Mouse (Mus musculus) ES-E14 (cell line): Measurements from ENCODE around the gene Mrpl53. TPM values are rescaled to one million over a fixed set of nuclear protein-coding genes. Genes with fewer than 3 reads are reported as not detected.
A peak's percentile ranks its signal among the peaks of the same experiment; 100 is the strongest.
"Not testable (repeated sequence)": the region's sequence is repeated elsewhere in the genome, so short reads cannot be mapped to it uniquely, and the experiment has no call there.

Source experiments
- DNase-seq: peaks from one replicate; pipeline ENCODE4 v3.0.0-alpha.2; 2013; ENCODE audit warnings: low read depth, low spot score
- H3K27ac ChIP-seq: 2 replicates; pipeline ENCODE4 v1.5.1; 2012; ENCODE audit warnings: low read depth, mild to moderate bottlenecking, low read length, moderate library complexity, mixed read lengths; ENCODE audit not compliant: poor library complexity, insufficient read depth, severe bottlenecking
- H3K36me3 ChIP-seq: 2 replicates; pipeline ENCODE4 v1.6.1; 2012; ENCODE audit warnings: mild to moderate bottlenecking, low read length, moderate library complexity, mixed read lengths; ENCODE audit not compliant: control insufficient read depth, poor library complexity, insufficient read depth, severe bottlenecking
- H3K4me1 ChIP-seq, 2 experiments: fragments of 150-350 bp in 1 of 2; sonication (generic) in 1 of 2; 2 replicates each; pipeline ENCODE4 v1.6.1; 2012; ENCODE audit warnings: low read length in 2 of 2, mild to moderate bottlenecking in 1 of 2, mixed read lengths in 1 of 2; ENCODE audit not compliant: control insufficient read depth in 2 of 2, insufficient read depth in 2 of 2, poor library complexity in 1 of 2
- H3K4me3 ChIP-seq, 2 experiments: fragments of 150-350 bp in 1 of 2; sonication (generic) in 1 of 2; 2 replicates each; pipeline ENCODE4 v1.5.1; 2012; ENCODE audit warnings: low read length in 2 of 2, low read depth in 1 of 2, mild to moderate bottlenecking in 1 of 2, mixed read lengths in 1 of 2; ENCODE audit not compliant: insufficient read depth in 1 of 2, poor library complexity in 1 of 2, severe bottlenecking in 1 of 2
- H3K9ac ChIP-seq: 2 replicates; pipeline ENCODE4 v1.6.1; 2012; ENCODE audit warnings: low read depth, mild to moderate bottlenecking, low read length, mixed read lengths; ENCODE audit not compliant: poor library complexity, insufficient read depth, severe bottlenecking
- H3K9me3 ChIP-seq: fragments of 150-350 bp; sonication (generic); 2 replicates; pipeline ENCODE4 v1.6.1; 2012; ENCODE audit warnings: low read depth, mild to moderate bottlenecking, low read length; ENCODE audit not compliant: control insufficient read depth, insufficient read depth
- CHD2 ChIP-seq: IDR thresholded peaks from 2 replicates; pipeline ENCODE4 v1.6.1; 2014; ENCODE audit warnings: mild to moderate bottlenecking, low read depth, low read length, inconsistent platforms
- HCFC1 ChIP-seq: IDR thresholded peaks from 2 replicates; pipeline ENCODE4 v1.6.1; 2012; ENCODE audit warnings: low read length, inconsistent platforms, borderline replicate concordance; ENCODE audit not compliant: insufficient read depth
- MAFK ChIP-seq: IDR thresholded peaks from 2 replicates; pipeline ENCODE4 v1.6.1; 2014; ENCODE audit warnings: mild to moderate bottlenecking, low read depth, low read length, inconsistent platforms; ENCODE audit not compliant: insufficient read depth
- ZC3H11A ChIP-seq: IDR thresholded peaks from 2 replicates; pipeline ENCODE4 v1.6.1; 2012; ENCODE audit warnings: low read depth, mild to moderate bottlenecking, inconsistent platforms, low read length, borderline replicate concordance
- ZNF384 ChIP-seq: IDR thresholded peaks from 2 replicates; pipeline ENCODE4 v1.6.1; 2012; ENCODE audit warnings: low read depth, low read length, inconsistent platforms
- in situ Hi-C, 2 experiments: fragments of 600-800 bp; cut with MboI; formaldehyde crosslinking; loops; one replicate each; pipeline ENCODE4 v1.15.1; 2025; ENCODE audit warnings: low sequenced_read_pairs in 2 of 2, inconsistent platforms in 1 of 2; ENCODE audit not compliant: unreplicated experiment in 2 of 2
- total RNA-seq: library from RNA; depleted of rRNA; stranded (reverse); fragments of 300-350 nt; gene quantifications from 2 replicates; pipeline ENCODE4 v1.2.3, GENCODE M21; 2012; rRNA removed

Gene Mrpl53
- total RNA-seq, 1 experiment: 53.9 TPM

GRCm38 (mm10) chr6:83153038-83153437 is 44.2 kb downstream of the Mrpl53 start:
- in situ Hi-C loops: no loop called here
- H3K27ac ChIP-seq: no peak overlapping the region
- peaks cover 0 to 2% of the 10 kb centered on the region in 2 experiments; a peak in 2 of 4 replicates for H3K4me1 ChIP-seq
- no peak overlapping the region for H3K4me3 ChIP-seq
- no peak for DNase-seq
- no peak overlapping the region for H3K9ac ChIP-seq
- no peaks in the 10 kb centered on the region for H3K9me3 ChIP-seq
- TF ChIP-seq CHD2: no peak
- TF ChIP-seq ZC3H11A: no peak
- TF ChIP-seq ZNF384: no peak
- no peak for TF ChIP-seq MAFK
- no peak for TF ChIP-seq HCFC1
- H3K36me3 ChIP-seq: no peaks in the 10 kb centered on the region; the same call in 1 of the 2 replicates

- Histone ChIP-seq H3K4me3 (no peak overlapping the region), H3K9ac (no peak overlapping the region), H3K9me3 (no peaks in the 10 kb centered on the region), H3K36me3 (no peaks in the 10 kb centered on the region; the same call in 1 of the 2 replicates), H3K27ac (no peak overlapping the region), H3K4me1 (peaks cover 0 to 2% of the 10 kb centered on the region in 2 experiments; a peak in 2 of 4 replicates)
- DNase-seq: no peak
- TF ChIP-seq CHD2 (no peak), HCFC1 (no peak), ZC3H11A (no peak), MAFK (no peak), ZNF384 (no peak)
- in situ Hi-C loops: no loop called here
Observed at GRCm38 (mm10) chr6:83153485-83153884, 44.6 kb downstream of the Mrpl53 start.

- Histone ChIP-seq H3K9ac (peak overlapping the region; percentile 41; the same call in 1 of the 2 replicates), H3K36me3 (no peaks in the 10 kb centered on the region; the same call in 1 of the 2 replicates), H3K27ac (no peak overlapping the region), H3K4me3 (peak overlapping the region; percentile 42 to 54; a peak in 3 of 4 replicates), H3K9me3 (no peaks in the 10 kb centered on the region), H3K4me1 (peaks cover 0 to 2% of the 10 kb centered on the region in 2 experiments; a peak in 2 of 4 replicates)
- in situ Hi-C loops: no loop called here
- DNase-seq: no peak
- no peak for TF ChIP-seq ZNF384
- no peak for TF ChIP-seq HCFC1
- TF ChIP-seq CHD2: no peak
- TF ChIP-seq MAFK: no peak
- TF ChIP-seq ZC3H11A: no peak
Observed at GRCm38 (mm10) chr6:83155552-83156238, 46.9 kb downstream of the Mrpl53 start.

- no peak for TF ChIP-seq MAFK
- TF ChIP-seq ZC3H11A: no peak
- no peak for TF ChIP-seq ZNF384
- TF ChIP-seq CHD2: no peak
- no peak for TF ChIP-seq HCFC1
- Histone ChIP-seq H3K36me3 (no peaks in the 10 kb centered on the region; the same call in 1 of the 2 replicates), H3K9ac (peak within 1 kb of the TSS; percentile 41; the same call in 1 of the 2 replicates), H3K9me3 (no peaks in the 10 kb centered on the region), H3K4me1 (peaks cover 0 to 2% of the 10 kb centered on the region in 2 experiments; a peak in 2 of 4 replicates), H3K4me3 (peak within 1 kb of the TSS; percentile 42 to 54; a peak in 3 of 4 replicates), H3K27ac (no peak within 1 kb of the TSS)
- in situ Hi-C loops: no loop called here
- DNase-seq: no peak
Observed at GRCm38 (mm10) chr6:83156259-83156684, 47.4 kb downstream of the Mrpl53 start, which contains the start of the genes Wdr54 and 1700003E16Rik. Gene Wdr54 (minus strand): TSS chr6:83156397. Gene 1700003E16Rik (plus strand): TSS chr6:83156404.

- H3K27ac ChIP-seq, DNase-seq, H3K9me3 ChIP-seq, in situ Hi-C loops, H3K36me3 ChIP-seq, H3K4me3 ChIP-seq, H3K4me1 ChIP-seq, H3K9ac ChIP-seq: not testable (repeated sequence)
Observed at GRCm38 (mm10) chr6:83159456-83159855, 50.6 kb downstream of the Mrpl53 start.

Other genes with a start within 250 kb of the Mrpl53 start
- gene Sema4f, start 169.3 kb upstream of the Mrpl53 start, total RNA-seq: 2.3 and 3.5 TPM in 2 replicates
- 5.7 and 6.8 TPM in 2 replicates for gene M1ap, start 162.1 kb upstream of the Mrpl53 start, total RNA-seq
- 8.5 and 14.9 TPM in 2 replicates for gene Dok1, start 75.6 kb upstream of the Mrpl53 start, total RNA-seq
- gene Loxl3, start 74.9 kb upstream of the Mrpl53 start, total RNA-seq: 2.3 and 3.4 TPM in 2 replicates
- 152 and 242 TPM in 2 replicates for gene Aup1, start 54.5 kb upstream of the Mrpl53 start, total RNA-seq
- 66.8 and 80.3 TPM in 2 replicates for gene Htra2, start 53.8 kb upstream of the Mrpl53 start, total RNA-seq
- 3.7 and 5.6 TPM in 2 replicates for gene Dqx1, start 51.2 kb upstream of the Mrpl53 start, total RNA-seq
- 0.58 TPM in 1 of 2 replicates, not detected in the other for gene Tlx2, start 38.7 kb upstream of the Mrpl53 start, total RNA-seq
- 12.7 and 14.7 TPM in 2 replicates for gene Pcgf1, start 31.2 kb upstream of the Mrpl53 start, total RNA-seq
- gene Lbx2, start 22.7 kb upstream of the Mrpl53 start, total RNA-seq: 0.42 and 0.62 TPM in 2 replicates
- 4.6 and 4.7 TPM in 2 replicates for gene Ccdc142, start 7.4 kb upstream of the Mrpl53 start, total RNA-seq
- 1.3 and 1.8 TPM in 2 replicates for gene Gm42688, start 7.4 kb upstream of the Mrpl53 start, total RNA-seq
- gene Mogs, start 6.5 kb downstream of the Mrpl53 start, total RNA-seq: 42.3 and 92.6 TPM in 2 replicates
- gene Wbp1, start 12.5 kb downstream of the Mrpl53 start, total RNA-seq: 47.5 and 63.8 TPM in 2 replicates
- gene Ino80b, start 16.4 kb downstream of the Mrpl53 start, total RNA-seq: 19.2 and 21.2 TPM in 2 replicates
- gene Rtkn, start 26.4 kb downstream of the Mrpl53 start, total RNA-seq: 20.0 and 32.4 TPM in 2 replicates
- gene Wdr54, start 47.4 kb downstream of the Mrpl53 start, total RNA-seq: 3.7 and 4.3 TPM in 2 replicates
- 0.31 and 0.53 TPM in 2 replicates for gene 1700003E16Rik, start 47.4 kb downstream of the Mrpl53 start, total RNA-seq
- gene Dctn1, start 56.9 kb downstream of the Mrpl53 start, total RNA-seq: 40.6 and 41.7 TPM in 2 replicates
- 100 and 104 TPM in 2 replicates for gene Slc4a5, start 110.8 kb downstream of the Mrpl53 start, total RNA-seq
- gene Mthfd2, start 216.9 kb downstream of the Mrpl53 start, total RNA-seq: 73.0 and 80.4 TPM in 2 replicates
- gene Mob1a, start 217.0 kb downstream of the Mrpl53 start, total RNA-seq: 32.9 and 53.4 TPM in 2 replicates
- 13.1 and 24.5 TPM in 2 replicates for gene Bola3, start 240.1 kb downstream of the Mrpl53 start, total RNA-seq